Mouse (Mus musculus): ENCODE results near the gene Nodal.

- no peak for TF ChIP-seq MYOG (IDR thresholded peaks at IDR 0.05; ENCODE audit: control insufficient read depth, extremely low read depth, insufficient read length)
- no peak for TF ChIP-seq USF1 (IDR thresholded peaks at IDR 0.05; ENCODE audit: low read depth)
- no peak for TF ChIP-seq CTCF (IDR thresholded peaks at IDR 0.05; ENCODE audit: control insufficient read depth, insufficient read depth, insufficient read length)
- TF ChIP-seq FOSL1 (IDR thresholded peaks at IDR 0.05; ENCODE audit: insufficient read depth, low read length, poor library complexity, severe bottlenecking) = no peak
- no peak for TF ChIP-seq CEBPB (IDR thresholded peaks at IDR 0.05; ENCODE audit: low read depth)
- TF ChIP-seq MAX (IDR thresholded peaks at IDR 0.05) = no peak
- TF ChIP-seq MYOD1 (IDR thresholded peaks at IDR 0.05; ENCODE audit: control insufficient read depth, insufficient read length, low read depth) = no peak
Observed at GRCm38 (mm10) chr10:61371884-61372584, 45.7 kb upstream of the Nodal start.

Measured in C2C12 (cell line).